Mouse (Mus musculus): ENCODE data around the gene Abcc3.

Abcc3 gene

GRCm38 (mm10) chr11:94351094-94351493 lies 41.7 kb downstream of the Abcc3 start:
- no peak for DNase-seq (ENCODE audit: low spot score in 2 of 2)

GRCm38 (mm10) chr11:94350337-94350736 lies 42.5 kb downstream of the Abcc3 start:
- DNase-seq (ENCODE audit: low spot score in 2 of 2), result no peak

- DNase-seq (ENCODE audit: low spot score in 2 of 2), result no peak
These were observed 43.0 kb downstream of the Abcc3 start for GRCm38 (mm10) chr11:94349839-94350238.

- DNase-seq (ENCODE audit: low spot score in 2 of 2), result no peak
These were observed 45.7 kb downstream of the Abcc3 start for GRCm38 (mm10) chr11:94347063-94347575.

DNA sequence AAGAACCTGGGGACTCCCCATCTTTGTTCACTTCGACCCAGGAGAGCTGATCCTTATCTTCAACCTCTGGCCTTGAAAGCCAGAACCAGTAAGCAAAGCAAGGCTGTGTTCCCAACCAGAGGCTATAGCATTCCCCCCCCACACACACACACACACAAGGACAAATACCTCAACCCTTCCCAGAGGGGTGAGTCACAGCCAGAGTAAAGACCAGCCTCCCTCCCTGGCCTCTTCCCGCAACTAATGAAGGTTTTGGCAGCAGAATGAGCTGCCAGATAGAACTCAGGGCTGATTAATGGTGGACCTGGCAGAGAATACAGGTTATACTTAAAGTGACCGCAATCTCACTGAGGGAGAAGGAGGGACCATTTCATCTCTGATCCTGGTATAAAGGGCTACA lies 46.2 kb downstream of the Abcc3 start:
- DNase-seq (ENCODE audit: low spot score in 2 of 2), result no peak

GRCm38 (mm10) chr11:94345926-94346325 lies 46.9 kb downstream of the Abcc3 start:
- DNase-seq (ENCODE audit: low spot score in 2 of 2), result no peak

- DNase-seq (ENCODE audit: low spot score in 2 of 2), result no peak
These were observed 48.3 kb downstream of the Abcc3 start for GRCm38 (mm10) chr11:94344470-94344869.

DNA sequence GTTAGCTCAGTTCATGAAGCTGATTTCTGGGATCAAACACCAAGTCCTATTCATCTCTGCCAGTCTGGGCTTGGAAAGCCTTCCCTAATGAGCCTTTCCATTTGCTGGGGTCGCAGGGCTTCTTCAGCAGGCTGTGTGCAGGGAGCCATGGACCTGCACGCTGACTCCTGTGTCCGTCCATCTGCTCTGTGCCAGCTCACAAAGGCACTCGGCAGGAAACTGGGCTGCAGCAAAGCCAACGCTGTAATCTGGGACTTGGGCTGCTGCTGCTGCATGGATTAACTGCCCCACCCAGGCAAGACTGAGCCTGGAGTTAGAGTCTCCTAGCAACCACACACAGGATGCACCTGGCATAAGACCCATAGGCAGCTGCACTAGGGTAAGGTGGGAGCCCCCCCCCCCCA lies 48.8 kb downstream of the Abcc3 start:
- no peak for DNase-seq (ENCODE audit: low spot score in 2 of 2)

GRCm38 (mm10) chr11:94342114-94342905 lies 50.5 kb downstream of the Abcc3 start:
- DNase-seq (ENCODE audit: low spot score in 2 of 2), result no peak

DNA sequence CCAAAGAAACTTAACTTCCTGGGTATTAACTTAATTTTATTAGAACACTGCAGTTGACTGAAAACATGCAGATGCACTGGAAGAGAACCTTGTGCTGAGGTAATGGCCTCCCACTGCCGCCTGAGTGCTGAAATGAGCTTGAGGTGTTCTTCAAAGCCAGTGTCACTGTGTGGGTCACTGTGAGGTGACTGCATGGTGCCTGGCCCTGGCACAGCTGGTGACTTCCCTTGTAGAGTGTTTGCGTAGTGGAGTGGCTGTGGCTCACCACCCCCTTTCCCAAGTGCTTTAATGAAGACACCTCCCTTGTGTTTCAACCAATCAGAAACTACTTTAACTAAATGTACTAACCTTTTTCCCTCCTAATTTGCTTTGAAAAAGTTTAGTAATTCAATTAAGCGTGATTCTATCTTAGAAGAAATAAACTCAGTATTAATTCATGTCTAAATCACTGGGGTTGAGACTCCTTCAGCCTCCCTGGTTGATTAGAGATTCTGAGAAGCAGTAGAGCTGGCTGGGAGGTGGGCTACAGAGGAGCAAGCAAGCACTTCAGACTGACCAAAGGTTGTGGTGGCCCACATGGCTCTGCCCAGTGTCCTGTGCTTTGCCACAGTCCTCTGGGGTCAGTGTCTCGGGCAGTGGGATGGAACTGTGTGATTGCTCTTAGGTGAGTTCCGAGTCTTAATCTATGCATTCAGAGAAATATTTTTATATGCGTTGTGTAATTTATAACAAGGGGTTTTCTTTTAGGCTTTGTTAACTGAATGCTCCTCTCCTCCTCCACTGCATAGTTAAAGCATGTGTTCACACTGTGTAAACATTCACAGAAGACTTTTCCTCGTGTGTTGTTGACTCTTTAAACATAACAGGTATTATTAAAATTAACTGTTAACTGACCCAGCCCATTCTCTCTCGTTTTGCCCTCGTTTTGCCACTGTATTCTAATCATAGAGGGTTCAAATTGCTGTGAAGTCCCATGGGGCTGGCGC lies 51.6 kb downstream of the Abcc3 start:
- no peak for DNase-seq (ENCODE audit: low spot score in 2 of 2)

- peak; percentile 63 to 69 for DNase-seq (ENCODE audit: low spot score in 2 of 2)
These were observed 52.8 kb downstream of the Abcc3 start for GRCm38 (mm10) chr11:94339732-94340585.

DNA sequence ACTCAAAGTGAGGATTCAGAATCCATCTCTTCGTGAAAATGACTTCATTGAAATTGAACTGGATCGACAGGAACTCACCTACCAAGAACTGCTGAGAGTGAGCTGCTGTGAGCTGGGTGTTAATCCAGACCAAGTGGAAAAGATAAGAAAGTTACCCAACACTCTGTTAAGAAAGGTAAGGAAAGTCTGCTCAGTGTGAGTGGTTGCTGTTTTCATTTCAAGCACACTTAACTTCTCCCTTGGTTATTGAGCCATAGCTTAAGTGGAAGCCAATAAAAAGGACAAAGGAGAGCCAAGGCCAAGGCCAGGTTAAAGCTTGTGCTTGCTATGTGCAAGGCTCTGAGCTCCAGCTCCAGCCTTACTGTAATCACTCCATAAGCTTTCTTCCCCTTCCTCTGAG lies 54.5 kb downstream of the Abcc3 start:
- DNase-seq (ENCODE audit: low spot score in 2 of 2), result no peak

- DNase-seq (ENCODE audit: low spot score in 2 of 2), result no peak
These were observed 56.2 kb downstream of the Abcc3 start for GRCm38 (mm10) chr11:94336551-94336950.

DNA sequence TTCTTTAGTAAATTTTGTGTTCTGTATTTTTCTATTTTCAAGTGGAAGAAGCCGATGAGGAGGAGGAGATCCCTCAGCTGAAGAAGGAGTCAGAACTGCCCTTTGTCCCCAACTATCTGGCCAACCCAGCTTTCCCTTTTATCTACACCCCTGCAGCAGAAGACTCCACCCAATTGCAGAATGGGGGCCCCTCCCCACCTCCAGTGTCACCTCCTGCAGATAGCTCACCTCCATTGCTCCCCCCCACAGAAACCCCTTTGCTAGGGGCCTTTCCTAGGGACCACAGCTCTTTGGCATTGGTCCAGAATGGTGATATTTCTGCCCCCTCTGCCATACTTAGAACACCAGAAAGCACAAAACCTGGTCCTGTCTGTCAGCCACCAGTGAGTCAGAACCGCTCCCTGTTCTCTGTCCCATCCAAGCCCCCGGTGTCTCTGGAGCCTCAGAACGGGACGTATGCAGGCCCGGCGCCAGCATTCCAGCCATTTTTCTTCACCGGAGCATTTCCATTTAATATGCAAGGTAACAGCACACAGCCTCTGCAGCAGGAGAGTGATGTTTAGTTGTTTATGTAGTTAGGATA lies 58.3 kb downstream of the Abcc3 start:
- DNase-seq (ENCODE audit: low spot score in 2 of 2), result no peak

DNA sequence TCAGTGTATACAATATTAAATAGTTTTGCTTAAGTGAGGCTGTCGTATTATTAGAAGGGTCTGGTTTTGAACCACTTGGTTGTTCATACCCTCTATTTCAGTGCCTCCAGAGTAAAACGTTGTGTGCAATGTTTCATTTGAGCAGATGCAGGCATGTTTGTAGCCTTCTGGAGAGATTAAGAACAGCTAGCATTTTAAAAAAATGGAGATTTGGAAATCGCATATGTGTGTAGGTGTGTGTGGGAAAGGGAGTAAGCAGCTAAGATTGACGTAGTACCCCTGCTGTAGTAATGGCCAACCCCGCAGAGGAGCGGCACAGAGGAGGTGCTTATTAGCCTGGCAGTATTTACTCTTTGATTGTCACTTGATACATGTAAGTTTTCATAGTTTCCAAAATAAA lies 60.1 kb downstream of the Abcc3 start:
- no peak for DNase-seq (ENCODE audit: low spot score in 2 of 2)

DNA sequence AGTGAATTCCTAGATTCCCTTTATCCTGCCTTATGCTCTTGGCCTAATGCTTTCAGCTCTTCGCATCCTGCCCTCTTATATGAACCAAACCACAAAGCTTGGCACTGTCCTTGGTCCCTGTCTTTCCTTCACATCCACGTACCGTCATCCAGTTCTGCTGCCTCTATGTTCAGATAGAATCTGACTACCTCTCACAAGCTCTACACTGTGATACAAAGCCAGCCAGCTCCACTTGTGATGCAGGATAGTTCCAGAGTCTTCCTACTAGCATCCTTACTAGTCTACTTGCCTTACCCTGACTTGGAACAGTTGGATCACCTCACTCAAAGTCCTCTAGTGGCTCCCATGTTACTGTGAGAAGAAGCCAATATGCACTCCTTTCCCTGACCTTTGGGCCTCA lies 62.6 kb downstream of the Abcc3 start:
- no peak for DNase-seq (ENCODE audit: low spot score in 2 of 2)

GRCm38 (mm10) chr11:94329270-94329891 lies 63.4 kb downstream of the Abcc3 start:
- DNase-seq (ENCODE audit: low spot score in 2 of 2), result peak; percentile 85 to 87

DNA sequence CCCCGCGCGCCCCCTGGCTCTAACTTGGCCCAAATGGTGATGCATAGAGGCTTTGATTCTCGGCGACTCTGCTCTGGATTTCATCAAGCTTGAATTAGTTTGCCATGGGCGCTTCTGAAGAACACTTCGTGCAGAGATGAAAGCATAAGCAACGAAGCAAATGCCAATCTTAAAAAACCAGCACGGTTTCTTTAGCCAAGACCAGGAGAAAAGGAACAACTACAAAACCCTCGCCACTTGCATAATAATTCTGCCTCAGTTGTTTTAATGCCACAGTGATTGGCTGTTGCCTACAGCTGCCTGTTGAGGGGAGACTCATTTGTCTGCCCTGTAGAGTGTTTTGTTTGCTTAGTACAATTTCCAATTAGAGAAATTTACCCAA lies 64.2 kb downstream of the Abcc3 start:
- peak in 1 of 2 experiments; percentile 64 for DNase-seq (ENCODE audit: low spot score in 2 of 2)

GRCm38 (mm10) chr11:94327693-94328643 lies 64.8 kb downstream of the Abcc3 start, which contains the start of gene Ankrd40:
TSS of gene Ankrd40 (plus strand) at chr11:94328001.
- DNase-seq (ENCODE audit: low spot score in 2 of 2), result peak; percentile 98

All from right cerebral cortex, postnatal 10 days (tissue).